Mouse (Mus musculus) CH12.LX (cell line): ENCODE measurements at regions not wholly inside any gene's neighbourhood (a gene's known extent, or its start where the extent isn't known, plus 50 kb on each side); places are given as distances from the start of the nearest gene placed in this dataset.

Experiments used
- DNase-seq: peaks from one replicate; pipeline ENCODE4 v3.0.0-alpha.2; 2013; ENCODE audit errors: extremely low read depth
- H3K27ac ChIP-seq: 2 replicates; pipeline ENCODE4 v1.5.1; 2012; ENCODE audit warnings: low read depth, mild to moderate bottlenecking, control low read depth, moderate library complexity; ENCODE audit not compliant: insufficient read depth
- H3K27me3 ChIP-seq: replicated peaks from 2 replicates; pipeline ENCODE3; 2012; ENCODE audit warnings: inconsistent platforms
- H3K36me3 ChIP-seq, 2 experiments: replicated peaks in 1 of 2; 2 replicates each; pipeline versions ENCODE3 to v1.6.1; 2012; ENCODE audit warnings: inconsistent platforms in 1 of 2, low read length in 1 of 2, mild to moderate bottlenecking in 1 of 2, mixed read lengths in 1 of 2, moderate library complexity in 1 of 2; ENCODE audit not compliant: control insufficient read depth in 1 of 2, insufficient read depth in 1 of 2
- H3K4me1 ChIP-seq, 2 experiments: 2 replicates each; pipeline ENCODE4 v1.6.1; 2012; ENCODE audit warnings: inconsistent platforms in 1 of 2, moderate library complexity in 1 of 2; ENCODE audit not compliant: insufficient read depth in 2 of 2, control insufficient read depth in 1 of 2
- H3K4me2 ChIP-seq: 2 replicates; pipeline ENCODE4 v1.6.1; 2012; ENCODE audit warnings: low read depth, mild to moderate bottlenecking, control low read depth; ENCODE audit not compliant: poor library complexity, insufficient read depth, severe bottlenecking
- H3K4me3 ChIP-seq, 3 experiments: fragments of 150-350 bp in 1 of 3; sonication (generic) in 1 of 3; replicated peaks in 1 of 3; 2 replicates each; pipeline versions ENCODE3 to v1.5.1; 2011 to 2012; ENCODE audit warnings: low read depth in 2 of 3, low read length in 2 of 3, mild to moderate bottlenecking in 2 of 3, moderate library complexity in 2 of 3, control low read depth in 1 of 3, improper control_type of control experiment in 1 of 3, inconsistent platforms in 1 of 3, mixed read lengths in 1 of 3; ENCODE audit not compliant: poor library complexity in 1 of 3
- H3K79me2 ChIP-seq: replicated peaks from 2 replicates; pipeline ENCODE4 v1.6.1; 2012; ENCODE audit warnings: mild to moderate bottlenecking, moderate library complexity; ENCODE audit not compliant: control insufficient read depth, poor library complexity, insufficient read depth, severe bottlenecking; ENCODE audit errors: extremely low read depth
- H3K9ac ChIP-seq: 2 replicates; pipeline ENCODE4 v1.6.1; 2012; ENCODE audit warnings: low read depth, mild to moderate bottlenecking, control low read depth, moderate library complexity; ENCODE audit not compliant: insufficient read depth
- H3K9me3 ChIP-seq: replicated peaks from 2 replicates; pipeline ENCODE3; 2012; ENCODE audit warnings: low read length, inconsistent platforms, mixed read lengths
- BHLHE40 ChIP-seq: IDR thresholded peaks from 2 replicates; pipeline ENCODE4 v1.6.1; 2011; ENCODE audit warnings: mild to moderate bottlenecking, low read depth, low read length, improper control_type of control experiment
- EP300 ChIP-seq: IDR thresholded peaks from 2 replicates; pipeline ENCODE4 v1.6.1; 2011; ENCODE audit warnings: low read length, improper control_type of control experiment
- ETS1 ChIP-seq: conservative IDR thresholded peaks from 2 replicates; pipeline ENCODE4 v1.6.1; 2012; ENCODE audit warnings: low read depth, mild to moderate bottlenecking, inconsistent platforms, low read length, improper control_type of control experiment, moderate library complexity
- HCFC1 ChIP-seq: IDR thresholded peaks from 2 replicates; pipeline ENCODE4 v1.6.1; 2012; ENCODE audit warnings: low read depth, mild to moderate bottlenecking, inconsistent platforms, low read length, improper control_type of control experiment
- JUN ChIP-seq: IDR thresholded peaks from 2 replicates; pipeline ENCODE4 v1.6.1; 2011; ENCODE audit warnings: low read depth, mild to moderate bottlenecking, low read length, improper control_type of control experiment, moderate library complexity; ENCODE audit not compliant: insufficient read depth
- JUND ChIP-seq: conservative IDR thresholded peaks from 2 replicates; pipeline ENCODE4 v1.6.1; 2011; ENCODE audit warnings: low read depth, low read length, improper control_type of control experiment
- MAFK ChIP-seq: IDR thresholded peaks from 2 replicates; pipeline ENCODE4 v1.6.1; 2011; ENCODE audit warnings: low read length, improper control_type of control experiment; ENCODE audit not compliant: insufficient replicate concordance
- USF1 ChIP-seq: IDR thresholded peaks from 2 replicates; pipeline ENCODE4 v1.6.1; 2014; ENCODE audit warnings: low read depth, mild to moderate bottlenecking, inconsistent platforms, low read length, improper control_type of control experiment
- ZKSCAN1 ChIP-seq: IDR thresholded peaks from 2 replicates; pipeline ENCODE4 v1.6.1; 2012; ENCODE audit warnings: low read depth, inconsistent platforms, low read length, improper control_type of control experiment, borderline replicate concordance
- dilution Hi-C: fragments of 300-500 bp; cut with MboI; formaldehyde crosslinking; loops from 2 replicates; pipeline ENCODE4 v1.14.3; 2020; ENCODE audit warnings: low sequenced_read_pairs; ENCODE audit not compliant: extremely low pct_unique_long_range_greater_than_20kb, extremely low pct_ligation_motif_present
- in situ Hi-C: fragments of 300-500 bp; cut with MboI; formaldehyde crosslinking; loops from 3 replicates; pipeline ENCODE4 v1.14.3; 2019; ENCODE audit warnings: low sequenced_read_pairs, low pct_ligation_motif_present, low pct_unique_long_range_greater_than_20kb, mixed read lengths

DNA sequence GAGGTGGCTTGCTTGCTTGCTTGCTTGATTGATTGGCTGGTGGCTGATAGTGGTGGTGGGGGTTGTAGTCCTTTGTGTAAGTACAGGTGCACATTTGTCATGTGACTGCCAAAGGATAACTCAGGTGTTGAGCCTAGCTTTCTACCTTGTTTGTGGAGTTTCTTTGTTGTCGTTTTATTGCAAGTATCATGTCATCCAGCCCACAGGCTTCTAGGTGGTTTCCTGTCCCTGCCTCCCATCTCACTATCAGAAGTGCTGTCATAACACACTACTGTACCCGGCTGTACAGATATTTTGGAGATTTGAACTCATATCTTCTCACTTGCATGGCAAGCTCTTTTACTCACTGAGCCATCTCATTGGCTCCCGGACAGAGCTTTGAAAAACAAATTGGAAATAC is 186.9 kb downstream of the Cog6 start:
- no peaks in the 10 kb centered on the region for H3K36me3 ChIP-seq
- TF ChIP-seq MAFK = no peak
- TF ChIP-seq, all 38 proteins: peak for 0

DNA sequence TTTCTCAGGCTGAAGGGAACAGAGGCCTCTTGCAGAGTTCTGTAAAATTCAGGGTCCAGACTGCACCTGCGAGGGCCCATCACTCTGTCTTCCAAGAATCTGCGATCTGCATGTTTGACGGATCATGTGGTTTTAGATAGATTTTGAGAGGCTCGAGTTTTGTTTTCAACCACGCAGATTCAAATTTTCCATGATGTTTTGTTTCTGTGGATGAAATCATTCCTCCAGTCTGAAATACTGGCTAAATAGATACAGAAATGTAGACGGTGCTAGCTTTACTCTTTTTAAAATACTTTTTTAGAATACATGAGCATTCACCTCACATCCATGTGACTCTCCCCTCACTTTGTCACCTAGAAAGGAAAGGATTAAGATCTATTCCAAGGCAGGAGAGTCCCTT is 188.0 kb downstream of the Cog6 start:
- TF ChIP-seq EP300 (peak; percentile 64), JUN (peak; percentile 42; the same call in 1 of the 2 replicates), USF1 (no peak), BHLHE40 (0 out of 2 replicates have a peak, but pooled peaks have one; percentile 8), JUND (peak; percentile 47; the same call in 1 of the 2 replicates), ETS1 (peak; percentile 61)
- Histone ChIP-seq H3K4me3 (no peak overlapping the region), H3K36me3 (no peaks in the 10 kb centered on the region), H3K9me3 (no peaks in the 10 kb centered on the region), H3K27me3 (peaks cover 1% of the 10 kb centered on the region), H3K4me1 (peaks cover 6 to 30% of the 10 kb centered on the region in 2 experiments; a peak in 3 of 4 replicates), H3K4me2 (peak overlapping the region; percentile 16; the same call in 1 of the 2 replicates), H3K27ac (no peak overlapping the region), H3K9ac (no peak overlapping the region), H3K79me2 (no peaks in the 10 kb centered on the region)
- DNase-seq = peak; percentile 34
- in situ Hi-C loops (no loop called here), dilution Hi-C loops (no loop called here)

More for the DNA sequence above, 186.9 kb downstream of the Cog6 start:
- H3K4me1 ChIP-seq = peaks cover 6 to 33% of the 10 kb centered on the region in 2 experiments; a peak in 3 of 4 replicates
- no peak overlapping the region for H3K27ac ChIP-seq
- in situ Hi-C loops (no loop called here), dilution Hi-C loops (no loop called here)
- no peak overlapping the region for H3K4me2 ChIP-seq
- H3K9ac ChIP-seq = no peak overlapping the region
- H3K27me3 ChIP-seq = peaks cover 1% of the 10 kb centered on the region
- H3K9me3 ChIP-seq = no peaks in the 10 kb centered on the region
- H3K4me3 ChIP-seq = no peak overlapping the region
- H3K79me2 ChIP-seq = no peaks in the 10 kb centered on the region
- no peak for DNase-seq

DNA sequence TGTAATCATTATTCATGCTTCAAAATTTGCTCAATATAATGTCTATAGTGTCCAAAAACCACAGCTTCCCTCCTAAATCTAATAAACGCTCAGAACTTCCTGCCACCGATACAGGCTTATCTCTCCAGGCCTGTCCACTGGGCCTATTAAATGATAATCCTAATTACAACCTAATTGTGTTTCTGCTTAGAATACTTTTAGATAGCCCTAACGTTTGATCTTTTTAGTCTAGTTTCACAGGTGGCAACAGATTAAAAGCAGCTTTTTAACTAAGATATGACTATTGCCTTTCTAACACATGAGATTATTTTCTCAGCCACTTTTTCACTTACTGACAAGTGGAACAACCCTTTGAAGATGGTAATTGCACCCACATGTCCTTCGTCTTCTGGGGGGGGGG is 188.6 kb downstream of the Cog6 start:
- dilution Hi-C loops = no loop called here

More for the DNA sequence above, 188.6 kb downstream of the Cog6 start:
- Histone ChIP-seq H3K9ac (no peak overlapping the region), H3K27ac (no peak overlapping the region), H3K79me2 (no peaks in the 10 kb centered on the region), H3K4me2 (no peak overlapping the region), H3K4me1 (peaks cover 3 to 24% of the 10 kb centered on the region in 2 experiments; a peak in 3 of 4 replicates), H3K27me3 (peaks cover 1% of the 10 kb centered on the region), H3K36me3 (no peaks in the 10 kb centered on the region), H3K4me3 (no peak overlapping the region), H3K9me3 (no peaks in the 10 kb centered on the region)
- no peak for TF ChIP-seq HCFC1
- no peak for TF ChIP-seq ZKSCAN1
- DNase-seq = no peak
- in situ Hi-C loops = no loop called here
